Mouse (Mus musculus) heart, embryonic 14.5 days (tissue): ENCODE results near the gene Ptms. TPM values are rescaled to one million over a fixed set of nuclear protein-coding genes. Genes with fewer than 3 reads are reported as not detected.

Experiments
- ATAC-seq: fragments of 200-750 bp; cut with Nextera tagmentation; 2 replicates; pipeline ENCODE4 v1.8.0; 2017; ENCODE audit warnings: low read depth, moderate TSS enrichment; ENCODE audit not compliant: insufficient number of reproducible peaks, insufficient read depth, low FRiP score
- H3K27ac ChIP-seq, 2 experiments: fragments of 200-500 bp in 1 of 2; fragments of 300-500 bp in 1 of 2; sonication (generic) in 1 of 2; replicated peaks in 1 of 2; 2 replicates each; pipeline ENCODE4 v1.5.1; 2012 to 2014; ENCODE audit warnings: low read depth in 2 of 2, low read length in 2 of 2, control low read depth in 1 of 2, mild to moderate bottlenecking in 1 of 2, mixed read lengths in 1 of 2; ENCODE audit not compliant: control insufficient read depth in 1 of 2, insufficient read depth in 1 of 2
- H3K27me3 ChIP-seq: fragments of 300-500 bp; sonication (generic); 2 replicates; pipeline ENCODE4 v1.6.1; 2014; ENCODE audit warnings: mild to moderate bottlenecking, low read length, control low read depth; ENCODE audit not compliant: control insufficient read depth, insufficient read depth
- H3K36me3 ChIP-seq: fragments of 300-500 bp; sonication (generic); 2 replicates; pipeline ENCODE4 v1.6.1; 2014; ENCODE audit warnings: mild to moderate bottlenecking, control low read depth, low read length, mixed read lengths; ENCODE audit not compliant: control insufficient read depth, insufficient read depth
- H3K4me1 ChIP-seq, 2 experiments: fragments of 200-500 bp in 1 of 2; fragments of 300-500 bp in 1 of 2; sonication (generic) in 1 of 2; 2 replicates each; pipeline ENCODE4 v1.6.1; 2012 to 2014; ENCODE audit warnings: low read length in 2 of 2, control low read depth in 1 of 2, mixed read lengths in 1 of 2; ENCODE audit not compliant: control insufficient read depth in 2 of 2, insufficient read depth in 2 of 2
- H3K4me2 ChIP-seq: fragments of 300-500 bp; sonication (generic); 2 replicates; pipeline ENCODE4 v1.6.1; 2014; ENCODE audit warnings: mild to moderate bottlenecking, low read length
- H3K4me3 ChIP-seq, 2 experiments: fragments of 200-500 bp in 1 of 2; fragments of 300-500 bp in 1 of 2; sonication (generic) in 1 of 2; 2 replicates each; pipeline ENCODE4 v1.5.1; 2012 to 2014; ENCODE audit warnings: low read length in 2 of 2, mild to moderate bottlenecking in 2 of 2, control low read depth in 1 of 2, low read depth in 1 of 2, moderate library complexity in 1 of 2; ENCODE audit not compliant: control insufficient read depth in 1 of 2, insufficient read depth in 1 of 2
- H3K9ac ChIP-seq: fragments of 300-500 bp; sonication (generic); 2 replicates; pipeline ENCODE4 v1.6.1; 2014; ENCODE audit warnings: mild to moderate bottlenecking, low read length
- H3K9me3 ChIP-seq: fragments of 300-500 bp; sonication (generic); 2 replicates; pipeline ENCODE4 v1.6.1; 2016; ENCODE audit warnings: low read length, control low read depth; ENCODE audit not compliant: control insufficient read depth
- WGBS: fragments of 180-500 bp; shearing (Covaris S2); extraction: QIAGEN DNeasy Blood & Tissue Kit; methylation state at CpG from one replicate; pipeline ENCODE4 v1.1.7; 2014; 5-methylcytosine and 5-hydroxymethylcytosine counted together
- polyA plus RNA-seq: library from polyadenylated mRNA; unstranded; fragments of >200 nt; fragmentation: Nextera tagmentation; extraction: Ambion mirVana; gene quantifications from 2 replicates; pipeline ENCODE4 v1.2.1, GENCODE M21; 2014

Gene Ptms
- polyA plus RNA-seq, 1 experiment from 2014 or later, result 251 TPM

- peak overlapping the region; percentile 82 to 98 for H3K4me3 ChIP-seq
- H3K9ac ChIP-seq, result peak overlapping the region; percentile 100
- under 1% methylated on average over 68 of the region's 89 CpGs for WGBS
- peak overlapping the region; percentile 97 for H3K4me2 ChIP-seq
- no peaks in the 10 kb centered on the region for H3K9me3 ChIP-seq
- peak; percentile 71 for ATAC-seq
- peaks cover 35 to 47% of the 10 kb centered on the region in 2 experiments for H3K4me1 ChIP-seq
- no peaks in the 10 kb centered on the region for H3K27me3 ChIP-seq
- peaks cover 25% of the 10 kb centered on the region for H3K36me3 ChIP-seq
- H3K27ac ChIP-seq, result peak overlapping the region; percentile 99 to 100
These were observed 2.2 kb downstream of the Ptms start for GRCm38 (mm10) chr6:124917518-124918330.

GRCm38 (mm10) chr6:124916695-124917517, 3.0 kb downstream of the Ptms start:
- Histone ChIP-seq H3K9me3 (no peaks in the 10 kb centered on the region), H3K9ac (peak overlapping the region; percentile 100), H3K27ac (peak overlapping the region; percentile 93 to 100), H3K27me3 (no peaks in the 10 kb centered on the region), H3K36me3 (peaks cover 25% of the 10 kb centered on the region), H3K4me3 (peak overlapping the region; percentile 82 to 98), H3K4me1 (peaks cover 35 to 48% of the 10 kb centered on the region in 2 experiments), H3K4me2 (peak overlapping the region; percentile 97)
- ATAC-seq, result peak; percentile 66
- under 1% methylated on average over 25 of the region's 67 CpGs for WGBS

- H3K9me3 ChIP-seq, result no peaks in the 10 kb centered on the region
- WGBS, result 8% methylated on average over 12 of the region's 12 CpGs
- peak overlapping the region in 1 of 2 experiments; percentile 100; a peak in 2 of 4 replicates for H3K27ac ChIP-seq
- peaks cover 25% of the 10 kb centered on the region for H3K36me3 ChIP-seq
- H3K9ac ChIP-seq, result peak overlapping the region; percentile 100
- peak overlapping the region; percentile 82 to 98 for H3K4me3 ChIP-seq
- peak overlapping the region; percentile 97 for H3K4me2 ChIP-seq
- no peak for ATAC-seq
- peaks cover 36 to 51% of the 10 kb centered on the region in 2 experiments for H3K4me1 ChIP-seq
- no peaks in the 10 kb centered on the region for H3K27me3 ChIP-seq
These were observed 3.8 kb downstream of the Ptms start for GRCm38 (mm10) chr6:124915942-124916694.

DNA sequence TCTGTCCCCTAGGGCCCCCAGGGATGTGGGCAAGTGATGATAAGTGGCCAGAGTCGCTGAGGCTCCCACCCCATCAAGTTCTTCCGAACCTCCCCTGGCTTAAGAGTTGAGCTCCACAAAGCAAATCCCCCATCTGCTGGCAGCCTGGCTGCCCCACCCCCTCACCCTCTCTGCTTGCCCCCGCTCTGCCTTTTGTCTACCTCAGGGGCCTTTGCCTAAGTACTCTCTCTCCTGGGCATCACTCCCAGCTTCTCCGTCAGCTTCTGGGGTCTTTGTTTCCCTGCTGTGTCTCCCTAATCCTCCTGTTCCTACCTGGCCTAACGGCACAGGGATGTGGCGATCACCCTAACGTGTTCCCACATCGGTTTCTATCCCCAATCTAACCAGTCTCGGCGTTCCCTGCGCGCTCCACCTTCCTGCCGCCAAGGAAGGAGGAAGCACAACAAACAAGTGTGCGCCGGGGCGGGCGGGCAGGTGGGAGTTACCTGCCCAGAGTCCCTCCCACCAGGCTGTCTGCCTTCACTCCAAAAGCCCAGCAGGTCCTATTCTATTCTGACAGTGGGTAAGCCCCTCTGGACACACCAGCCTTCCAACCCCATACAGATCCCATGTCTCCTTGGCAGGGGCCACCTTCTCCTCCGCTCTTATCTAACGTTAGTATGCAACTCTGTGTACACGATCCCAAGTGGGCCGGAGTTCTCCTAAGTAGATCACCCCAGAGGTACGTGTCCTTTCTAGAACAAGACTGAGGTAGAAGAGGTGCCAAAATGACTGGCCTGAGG, 4.6 kb downstream of the Ptms start:
- H3K36me3 ChIP-seq, result peaks cover 25% of the 10 kb centered on the region
- ATAC-seq, result no peak
- H3K9me3 ChIP-seq, result no peaks in the 10 kb centered on the region
- peaks cover 3% of the 10 kb centered on the region; the same call in 1 of the 2 replicates for H3K27me3 ChIP-seq
- H3K4me3 ChIP-seq, result peak overlapping the region; percentile 82 to 98
- 17% methylated on average over 22 of the region's 22 CpGs for WGBS
- peaks cover 31 to 47% of the 10 kb centered on the region in 2 experiments for H3K4me1 ChIP-seq
- peak overlapping the region; percentile 100 for H3K9ac ChIP-seq
- peak overlapping the region; percentile 97 for H3K4me2 ChIP-seq
- H3K27ac ChIP-seq, result no peak overlapping the region

DNA sequence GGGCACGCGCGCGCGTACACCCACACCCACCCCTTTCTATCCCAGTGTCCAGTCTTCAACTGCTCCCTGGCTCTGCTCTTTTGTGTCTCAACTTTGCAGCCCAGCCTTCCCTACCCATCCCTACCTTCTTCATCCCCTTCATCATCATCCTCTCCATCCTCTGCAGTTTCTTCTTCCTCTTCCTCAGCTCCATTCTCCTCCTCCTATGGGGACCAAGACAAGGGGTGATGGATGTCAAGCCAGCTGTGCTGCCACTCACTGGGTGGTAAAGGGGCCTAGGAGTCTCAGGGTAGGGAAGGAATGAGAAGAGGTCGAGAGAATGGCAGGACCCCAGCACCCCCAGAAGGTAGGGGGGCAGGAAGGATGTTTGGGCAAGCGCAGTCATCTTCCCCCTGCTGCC, 5.4 kb downstream of the Ptms start:
- 90% methylated on average over 7 of the region's 7 CpGs for WGBS

GRCm38 (mm10) chr6:124913721-124914285, 6.1 kb downstream of the Ptms start:
- H3K9me3 ChIP-seq, result no peaks in the 10 kb centered on the region
- H3K4me1 ChIP-seq, result peaks cover 29 to 45% of the 10 kb centered on the region in 2 experiments
- H3K27ac ChIP-seq, result 0 out of 4 replicates have a peak overlapping the region, but pooled peaks of 1 of the 2 experiments have one; percentile 8
- no peak overlapping the region for H3K9ac ChIP-seq
- 78% methylated on average over 12 of the region's 14 CpGs for WGBS
- peaks cover 25% of the 10 kb centered on the region for H3K36me3 ChIP-seq
- no peak for ATAC-seq
- no peak overlapping the region for H3K4me3 ChIP-seq
- H3K27me3 ChIP-seq, result peaks cover 4% of the 10 kb centered on the region; the same call in 1 of the 2 replicates
- no peak overlapping the region for H3K4me2 ChIP-seq

More for the DNA sequence above, 5.4 kb downstream of the Ptms start:
- peak overlapping the region; percentile 100; the same call in 1 of the 2 replicates for H3K9ac ChIP-seq
- H3K27ac ChIP-seq, result no peak overlapping the region
- no peak overlapping the region for H3K4me3 ChIP-seq
- peaks cover 4% of the 10 kb centered on the region; the same call in 1 of the 2 replicates for H3K27me3 ChIP-seq
- peak overlapping the region; percentile 97; the same call in 1 of the 2 replicates for H3K4me2 ChIP-seq
- H3K4me1 ChIP-seq, result peaks cover 34 to 51% of the 10 kb centered on the region in 2 experiments
- no peak for ATAC-seq
- no peaks in the 10 kb centered on the region for H3K9me3 ChIP-seq
- peaks cover 25% of the 10 kb centered on the region for H3K36me3 ChIP-seq
